Mouse (Mus musculus): Measurements from ENCODE around the gene Gm4498. TPM values are rescaled to one million over a fixed set of nuclear protein-coding genes. Genes with fewer than 3 reads are reported as not detected.
"Not testable (repeated sequence)": the region's sequence is repeated elsewhere in the genome, so short reads cannot be mapped to it uniquely, and the experiment has no call there.

The Gm4498 gene
- not detected in 2 replicates for polyA plus RNA-seq (2015; fragmentation: Nextera tagmentation; extraction: Ambion mirVana)

DNA sequence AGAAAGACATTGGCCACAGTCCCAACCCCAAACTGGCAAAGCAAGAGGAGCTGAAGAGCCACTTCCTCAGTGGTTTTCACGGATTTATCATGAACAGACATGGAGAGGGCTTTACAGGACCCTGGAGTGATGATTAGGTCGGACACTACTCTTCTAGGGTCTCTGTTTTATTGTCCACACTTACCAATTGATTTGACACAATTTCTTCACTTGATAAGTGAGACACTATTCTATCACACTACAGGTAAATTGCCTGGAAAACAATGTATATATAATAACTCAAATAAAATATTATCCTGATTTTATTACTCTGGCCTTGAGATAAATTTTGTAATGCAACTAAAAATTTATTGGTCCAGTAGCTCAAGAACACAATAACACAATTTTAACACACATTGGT lies at the start of gene Gm4498:
Gene Gm4498 (minus strand): TSS at position 101 of the 400 bp plus-strand sequence.
- DNase-seq (ENCODE audit: low spot score): not testable (repeated sequence)

- DNase-seq (ENCODE audit: low spot score): not testable (repeated sequence)
Observed at GRCm38 (mm10) chr7:20262734-20263133, 29.1 kb upstream of the Gm4498 start, which contains the start of gene Gm5890. Gene Gm5890, minus strand, starts transcription at chr7:20262834.

GRCm38 (mm10) chr7:20205507-20205906 lies 28.1 kb downstream of the Gm4498 start, which contains the start of gene Gm6164:
Gene Gm6164, minus strand, starts transcription at chr7:20205607.
- DNase-seq (ENCODE audit: low spot score): not testable (repeated sequence)

DNA sequence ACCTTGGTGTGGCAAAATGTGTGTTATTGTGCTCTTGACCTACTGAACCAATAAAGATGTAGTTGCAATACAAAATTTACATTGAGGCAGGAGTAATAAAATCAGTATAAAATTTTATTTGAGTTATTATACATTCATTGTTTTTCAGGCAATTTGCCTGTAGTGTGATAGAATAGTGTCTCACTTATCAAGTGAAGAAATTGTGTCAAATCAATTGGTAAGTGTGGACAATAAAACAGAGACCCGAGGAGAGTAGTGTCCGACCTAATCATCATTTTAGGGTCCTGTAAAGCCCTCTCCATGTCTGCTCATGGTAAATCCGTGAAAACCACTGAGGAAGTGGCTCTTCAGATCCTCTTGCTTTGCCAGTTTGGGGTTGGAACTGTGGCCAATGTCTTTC lies 40.2 kb downstream of the Gm4498 start, which contains the start of gene Vmn1r95:
Gene Vmn1r95 (plus strand): TSS at position 301 of the 400 bp plus-strand sequence.
- not testable (repeated sequence) for DNase-seq (ENCODE audit: low spot score)

Other genes starting within 250 kb of the Gm4498 start
- not detected in 2 replicates for gene Nlrp9b, start 242.4 kb downstream of the Gm4498 start, polyA plus RNA-seq (2015; fragmentation: Nextera tagmentation; extraction: Ambion mirVana)
- not detected in 2 replicates for gene Vmn1r91, start 134.1 kb downstream of the Gm4498 start, polyA plus RNA-seq (2015; fragmentation: Nextera tagmentation; extraction: Ambion mirVana)
- not detected in 2 replicates for gene Gm16442, start 111.2 kb downstream of the Gm4498 start, polyA plus RNA-seq (2015; fragmentation: Nextera tagmentation; extraction: Ambion mirVana)
- not detected in 2 replicates for gene Vmn1r93, start 94.7 kb downstream of the Gm4498 start, polyA plus RNA-seq (2015; fragmentation: Nextera tagmentation; extraction: Ambion mirVana)
- not detected in 2 replicates for gene Vmn1r94, start 65.5 kb downstream of the Gm4498 start, polyA plus RNA-seq (2015; fragmentation: Nextera tagmentation; extraction: Ambion mirVana)
- not detected in 2 replicates for gene Vmn1r95, start 40.1 kb downstream of the Gm4498 start, polyA plus RNA-seq (2015; fragmentation: Nextera tagmentation; extraction: Ambion mirVana)
- gene Gm6164, start 28.2 kb downstream of the Gm4498 start, polyA plus RNA-seq (2015; fragmentation: Nextera tagmentation; extraction: Ambion mirVana): not detected in 2 replicates
- not detected in 2 replicates for gene Gm5890, start 29.0 kb upstream of the Gm4498 start, polyA plus RNA-seq (2015; fragmentation: Nextera tagmentation; extraction: Ambion mirVana)
- gene Gm4133, start 100.2 kb upstream of the Gm4498 start, polyA plus RNA-seq (2015; fragmentation: Nextera tagmentation; extraction: Ambion mirVana): not detected in 2 replicates
- not detected in 2 replicates for gene Gm5728, start 141.6 kb upstream of the Gm4498 start, polyA plus RNA-seq (2015; fragmentation: Nextera tagmentation; extraction: Ambion mirVana)
- not detected in 2 replicates for gene Vmn1r100, start 184.1 kb upstream of the Gm4498 start, polyA plus RNA-seq (2015; fragmentation: Nextera tagmentation; extraction: Ambion mirVana)
- not detected in 2 replicates for gene Vmn1r101, start 208.8 kb upstream of the Gm4498 start, polyA plus RNA-seq (2015; fragmentation: Nextera tagmentation; extraction: Ambion mirVana)
- gene Gm10670, start 241.1 kb upstream of the Gm4498 start, polyA plus RNA-seq (2015; fragmentation: Nextera tagmentation; extraction: Ambion mirVana): not detected in 2 replicates

All from thymus, postnatal 0 days (tissue).